Mouse (Mus musculus) v-Abl transformed pro-B cells (cell line): ENCODE measurements at regions not wholly inside any gene's neighbourhood (a gene's known extent, or its start where the extent isn't known, plus 50 kb on each side); places are given as distances from the start of the nearest gene placed in this dataset.

Experiments used
- in situ Hi-C, 2 experiments: fragments of 400-800 bp; cut with MboI; formaldehyde crosslinking; loops; one replicate each; pipeline ENCODE4 v1.15.1; 2025; ENCODE audit not compliant: unreplicated experiment in 2 of 2

DNA sequence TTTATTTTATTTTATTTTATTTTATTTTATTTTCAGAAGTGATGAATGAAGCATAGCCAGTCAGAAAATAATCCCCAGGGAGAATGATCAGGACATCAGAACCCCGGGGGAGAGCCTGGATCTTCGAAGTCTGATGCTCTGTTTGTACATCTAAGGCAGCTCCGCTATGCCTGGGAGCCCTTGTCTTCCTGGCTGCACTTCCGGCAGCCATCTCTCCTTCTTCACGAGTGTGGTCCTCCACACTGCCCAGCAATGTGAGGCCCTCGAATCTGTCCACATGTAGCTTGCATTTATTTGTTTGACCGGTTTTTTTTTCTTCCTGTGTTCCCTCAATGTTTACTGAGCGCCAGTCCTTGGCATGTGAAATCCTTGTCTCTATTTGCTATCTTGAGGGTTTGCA, 95.9 kb downstream of the Vcpkmt start:
- in situ Hi-C loops = no loop called here

DNA sequence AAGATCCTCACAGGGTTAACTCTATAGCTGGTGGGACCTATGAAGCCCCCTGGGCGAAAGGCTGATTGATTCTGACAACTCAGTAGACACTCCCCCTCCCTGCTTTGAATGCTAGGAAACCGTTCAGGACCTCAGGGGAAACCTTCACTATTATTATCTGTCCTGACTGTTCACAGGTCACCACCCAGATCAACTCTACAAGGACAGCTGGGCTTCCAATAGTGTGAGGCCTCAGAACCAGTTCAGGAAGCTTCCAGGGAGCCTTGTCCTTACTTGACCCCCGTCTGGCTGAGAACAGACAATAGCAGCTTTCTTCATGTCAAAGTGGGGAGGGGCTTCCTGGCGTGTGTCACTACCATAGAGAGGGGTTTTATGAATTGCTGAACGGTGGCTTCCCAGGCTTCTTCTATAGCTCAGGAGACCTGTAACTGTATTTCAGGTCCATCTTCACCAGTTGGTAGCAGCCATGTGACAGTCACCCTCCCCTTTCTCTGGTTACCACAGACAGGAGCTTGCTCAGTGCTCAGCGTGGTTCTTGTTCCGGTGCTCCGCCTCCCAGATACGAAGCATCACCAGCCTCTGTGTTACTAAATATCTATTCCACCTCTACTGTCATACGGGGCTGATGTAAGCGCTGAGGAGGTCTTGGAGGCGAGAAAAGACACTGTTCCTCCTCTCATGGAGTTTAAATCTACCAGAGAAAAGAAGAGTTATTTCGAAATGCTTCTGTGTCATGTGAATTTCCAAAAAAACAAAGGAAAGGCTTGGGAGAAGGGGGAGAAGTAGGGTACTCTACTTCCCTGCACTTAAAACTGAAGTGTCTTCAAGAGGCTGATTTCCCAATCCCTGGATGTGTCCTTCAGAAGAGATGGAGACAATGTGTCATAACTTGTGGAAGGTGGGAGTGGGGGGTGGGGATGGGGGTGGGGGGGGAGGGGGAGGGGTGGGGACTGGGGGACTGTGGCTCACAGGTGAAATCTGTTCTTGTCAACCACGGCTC, 96.9 kb downstream of the Vcpkmt start:
- in situ Hi-C loops = no loop called here

DNA sequence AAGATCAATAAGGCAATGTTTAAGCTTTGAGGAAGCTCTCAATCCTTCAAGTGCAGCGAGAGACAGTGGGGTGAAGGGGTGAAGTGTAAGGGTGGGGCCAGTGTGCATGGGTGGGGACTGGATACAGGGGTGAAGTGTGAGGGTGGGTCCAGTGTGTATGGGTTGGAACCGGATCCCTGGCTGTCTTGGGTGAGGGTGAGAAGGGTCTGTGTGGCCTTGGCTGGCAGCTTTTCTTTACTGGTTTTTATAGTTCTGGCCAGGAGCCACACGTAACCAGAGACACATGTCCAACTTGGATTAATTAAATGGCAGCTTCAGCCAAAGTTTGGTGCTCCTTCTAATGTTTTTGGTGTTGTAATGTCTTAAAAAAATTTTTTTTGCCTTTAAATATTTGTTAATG, 101.4 kb downstream of the Vcpkmt start:
- in situ Hi-C loops = no loop called here

DNA sequence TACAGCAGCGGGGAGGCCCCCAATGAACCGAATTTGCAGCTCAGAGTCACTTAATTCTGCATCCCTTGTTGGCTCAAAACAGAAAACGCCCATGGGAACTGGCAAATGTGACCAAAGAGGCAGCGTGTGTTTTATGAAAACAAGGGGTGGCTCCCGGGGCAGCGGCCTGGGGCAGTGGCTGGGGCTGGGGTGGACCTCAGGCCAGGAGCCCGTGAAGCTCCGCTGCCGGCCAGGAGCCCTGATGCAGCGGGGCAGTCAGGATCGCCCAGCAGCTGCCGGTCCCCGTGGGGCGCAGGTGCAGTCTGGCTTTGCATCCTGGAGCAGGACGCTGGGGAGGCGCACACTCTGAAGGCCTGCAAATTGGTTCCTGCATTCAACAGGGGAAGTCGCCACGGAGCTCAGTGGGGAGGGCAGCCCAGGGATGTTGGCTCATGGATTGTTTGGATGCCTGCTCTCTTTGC, 104.4 kb upstream of the Gm9887 start:
- in situ Hi-C loops = no loop called here

DNA sequence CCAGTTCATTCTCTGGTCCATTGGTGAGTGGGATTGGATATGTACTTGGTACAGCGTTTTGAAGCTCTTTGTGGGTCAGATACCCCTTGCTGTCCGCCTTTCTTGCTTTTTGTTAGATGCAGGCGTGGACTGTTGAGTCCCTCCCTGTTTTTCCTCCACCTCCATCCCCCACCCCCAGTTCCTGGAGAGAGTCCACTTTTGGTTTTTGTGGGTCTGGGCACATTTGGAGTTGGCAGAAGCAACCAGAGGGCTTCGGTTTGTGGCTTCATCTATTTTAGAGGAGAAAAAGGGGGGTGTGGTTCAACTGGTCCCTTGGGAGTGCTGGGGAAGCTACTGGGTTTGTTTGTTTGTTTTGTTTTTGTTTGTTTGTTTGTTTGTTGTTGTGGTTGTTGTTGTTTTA, 103.9 kb upstream of the Gm9887 start:
- in situ Hi-C loops = no loop called here

DNA sequence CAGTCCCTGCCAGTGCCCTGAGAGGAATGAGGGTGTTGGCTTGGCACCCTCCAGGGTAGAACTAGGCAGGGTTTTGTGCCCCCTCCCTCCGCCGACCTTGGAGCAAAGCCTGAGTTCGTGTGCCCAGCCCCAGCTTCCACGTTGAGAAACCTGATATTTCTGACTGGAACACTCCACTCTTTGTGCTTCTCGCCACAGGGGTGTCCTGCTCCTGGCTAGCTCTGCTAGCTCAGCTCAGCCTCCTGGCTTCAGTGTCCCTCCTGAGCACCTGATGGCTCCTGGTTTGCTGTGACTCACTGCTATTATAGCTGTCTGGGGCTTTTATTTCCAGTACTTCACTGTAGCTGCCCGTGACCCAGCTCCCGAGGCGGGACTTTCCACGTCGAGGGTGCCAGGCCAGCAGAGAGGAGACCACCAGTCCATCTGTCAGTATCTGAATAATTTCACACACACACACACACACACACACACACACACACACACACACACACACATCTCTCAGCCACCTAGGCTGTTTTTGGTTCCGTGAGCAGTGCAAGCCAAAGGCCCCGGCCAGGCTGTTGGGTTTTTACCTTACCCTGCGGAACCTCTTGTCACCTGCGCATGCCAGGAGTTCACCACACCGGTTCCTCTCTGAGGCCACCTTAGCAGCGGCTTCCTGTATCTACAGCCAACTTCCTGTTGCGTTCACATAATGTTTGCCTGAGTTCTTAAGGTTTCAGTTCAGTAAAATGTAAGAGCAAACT, 102.8 kb upstream of the Gm9887 start:
- in situ Hi-C loops = loop anchor here in 1 of 2 experiments (25.0 kb wide), 1 partner anchor 87 kb away; no protein-coding TSS in a partner anchor

DNA sequence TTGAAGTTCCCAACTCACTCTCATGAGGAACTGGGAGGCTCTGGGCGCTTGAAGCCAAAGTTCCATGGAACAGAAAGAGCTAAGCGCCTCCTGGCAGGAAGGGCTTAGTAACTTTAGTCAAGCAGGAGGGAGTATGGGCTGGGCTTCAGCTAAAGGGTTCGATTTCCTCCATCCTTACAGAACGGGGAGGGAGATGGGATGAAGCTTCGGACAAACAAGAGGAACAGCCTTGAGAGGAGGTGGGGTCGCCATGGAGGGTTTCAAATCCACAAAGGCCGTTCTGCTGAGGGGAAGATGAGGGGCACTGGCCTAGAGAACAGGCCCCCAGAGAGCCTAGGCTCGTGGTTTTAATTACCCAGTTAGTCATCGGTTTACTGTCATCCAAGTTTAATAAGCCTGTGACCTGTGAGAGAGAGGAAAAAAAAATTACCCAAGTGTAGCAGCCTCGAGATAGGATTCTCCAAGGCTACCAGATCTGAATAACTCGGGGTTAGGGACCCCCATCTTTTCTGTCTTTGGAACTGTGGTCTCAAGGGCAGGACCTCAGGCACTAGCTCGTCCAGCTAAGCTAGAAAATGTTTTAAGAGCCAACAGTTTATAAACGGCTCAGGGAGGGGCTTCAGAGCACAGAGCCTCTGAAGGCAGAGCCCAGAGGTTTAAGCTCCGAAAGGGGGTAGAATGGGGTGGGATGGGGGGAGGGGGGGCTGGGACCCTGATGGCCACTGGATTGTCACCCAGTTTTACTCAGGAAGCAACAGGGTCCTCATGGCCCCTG, 102.1 kb upstream of the Gm9887 start:
- in situ Hi-C loops = loop anchor here in 1 of 2 experiments (25.0 kb wide), 1 partner anchor 88 kb away; no protein-coding TSS in a partner anchor

DNA sequence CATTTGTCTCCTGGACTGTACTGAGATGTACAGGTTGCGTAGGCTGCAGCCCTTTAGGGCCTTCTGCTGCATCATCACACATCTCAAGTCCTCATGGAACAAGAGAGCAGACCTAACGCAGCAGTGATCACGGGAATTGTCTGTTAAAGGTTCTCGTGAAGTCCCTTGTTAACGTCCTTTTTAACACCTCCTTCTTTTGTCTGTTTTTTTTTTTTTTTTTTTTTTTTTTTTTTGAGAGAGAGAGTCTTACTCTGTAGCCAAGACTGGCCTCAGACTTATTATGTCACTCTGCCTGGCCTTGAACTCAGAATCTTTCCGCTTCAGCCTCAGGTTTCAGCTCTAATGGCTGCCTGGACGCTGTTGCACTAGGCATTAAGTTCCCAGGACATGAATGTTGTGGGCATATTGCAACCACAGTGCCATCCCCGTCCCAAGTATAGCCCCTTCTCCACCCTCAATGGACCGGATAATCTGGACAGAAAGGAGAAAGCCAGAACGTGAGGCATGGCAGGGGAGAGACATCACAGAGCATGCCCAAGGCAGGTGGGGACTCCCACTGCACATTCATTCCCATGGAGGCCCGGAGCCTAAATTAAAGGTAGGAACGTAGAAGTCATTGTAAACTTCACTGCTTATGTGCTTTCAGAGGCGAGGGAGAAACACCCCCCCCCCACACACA, 101.3 kb upstream of the Gm9887 start:
- in situ Hi-C loops = loop anchor here in 1 of 2 experiments (25.0 kb wide), 1 partner anchor 89 kb away; no protein-coding TSS in a partner anchor

DNA sequence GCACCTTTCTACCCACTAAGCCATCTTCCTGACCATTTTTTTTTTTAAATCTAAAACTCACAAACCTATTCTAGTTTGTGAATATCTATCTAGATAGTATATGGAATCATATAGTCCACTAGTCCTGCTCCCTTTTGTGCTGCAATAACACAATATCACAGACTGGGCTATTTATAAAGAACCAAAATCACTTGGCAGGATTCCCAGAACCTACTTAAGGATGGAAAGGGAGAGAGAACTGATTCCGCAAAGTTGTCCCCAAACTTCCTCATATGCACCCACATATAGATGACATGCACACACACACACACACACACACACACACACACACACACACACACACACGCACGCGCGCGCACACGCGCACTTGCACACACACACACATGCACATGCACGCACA, 100.7 kb upstream of the Gm9887 start:
- in situ Hi-C loops = loop anchor here in 1 of 2 experiments (25.0 kb wide), 1 partner anchor 89 kb away; no protein-coding TSS in a partner anchor

DNA sequence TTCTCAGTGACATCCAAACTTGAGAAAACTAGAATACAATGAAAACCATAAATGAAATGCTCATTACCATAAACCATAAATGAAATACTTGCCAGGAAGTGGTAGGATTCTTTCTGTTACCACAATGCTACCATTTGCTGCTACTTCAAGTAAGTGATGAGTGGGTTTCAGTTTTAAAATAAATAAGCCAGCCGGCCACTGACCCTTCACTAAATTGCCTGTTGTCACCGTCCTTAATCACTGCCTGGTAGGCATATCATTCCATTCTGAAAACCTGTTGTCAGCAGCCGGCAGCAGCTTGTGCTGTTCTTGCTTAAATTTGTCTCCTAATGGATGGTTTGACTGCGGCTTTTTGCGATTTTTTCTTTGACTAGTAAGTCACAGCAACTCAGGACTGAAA, 99.6 kb upstream of the Gm9887 start:
- in situ Hi-C loops = loop anchor here in 1 of 2 experiments (25.0 kb wide), 1 partner anchor 90 kb away; no protein-coding TSS in a partner anchor

DNA sequence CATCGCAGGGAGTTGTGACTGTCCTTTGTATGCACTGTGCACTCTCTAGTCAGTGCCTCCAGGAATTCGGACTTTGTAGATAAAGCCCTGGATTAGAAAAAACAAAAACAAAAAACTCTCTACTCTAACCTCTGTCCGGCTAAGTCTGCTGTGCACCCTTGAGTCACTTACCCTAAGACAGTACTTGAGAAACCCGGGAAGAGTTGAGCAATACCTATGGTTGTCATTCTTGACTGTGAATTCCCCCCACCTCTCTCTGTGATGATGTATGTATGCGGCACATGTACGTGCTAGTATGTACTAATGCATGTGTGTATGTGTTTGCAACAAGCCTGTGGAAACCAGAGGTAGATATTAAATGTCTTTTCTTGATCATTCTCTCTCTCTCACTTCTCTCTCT, 96.7 kb upstream of the Gm9887 start:
- in situ Hi-C loops = loop anchor here in 1 of 2 experiments (25.0 kb wide), 1 partner anchor 93 kb away; no protein-coding TSS in a partner anchor

DNA sequence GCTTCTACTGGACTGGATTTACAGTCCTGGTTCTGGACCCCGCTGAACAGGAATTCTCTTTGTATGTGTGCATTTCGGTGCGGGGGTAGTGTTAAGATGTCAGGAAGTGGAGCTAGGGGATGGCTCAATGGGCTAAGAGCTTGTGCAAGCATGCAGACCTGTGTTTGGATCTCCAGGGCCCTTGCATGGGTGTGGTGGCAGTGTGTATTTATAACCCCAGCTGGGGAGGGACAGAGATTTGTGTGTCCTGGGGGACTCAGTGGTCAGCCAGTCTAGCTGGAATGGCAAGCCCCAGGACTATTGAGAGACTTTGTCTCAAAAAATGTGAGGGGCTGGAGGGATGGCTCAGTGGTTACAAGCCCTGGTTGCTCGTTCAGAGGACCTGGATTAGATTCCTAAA, 95.1 kb upstream of the Gm9887 start:
- in situ Hi-C loops = loop anchor here in 1 of 2 experiments (25.0 kb wide), 1 partner anchor 95 kb away; no protein-coding TSS in a partner anchor

DNA sequence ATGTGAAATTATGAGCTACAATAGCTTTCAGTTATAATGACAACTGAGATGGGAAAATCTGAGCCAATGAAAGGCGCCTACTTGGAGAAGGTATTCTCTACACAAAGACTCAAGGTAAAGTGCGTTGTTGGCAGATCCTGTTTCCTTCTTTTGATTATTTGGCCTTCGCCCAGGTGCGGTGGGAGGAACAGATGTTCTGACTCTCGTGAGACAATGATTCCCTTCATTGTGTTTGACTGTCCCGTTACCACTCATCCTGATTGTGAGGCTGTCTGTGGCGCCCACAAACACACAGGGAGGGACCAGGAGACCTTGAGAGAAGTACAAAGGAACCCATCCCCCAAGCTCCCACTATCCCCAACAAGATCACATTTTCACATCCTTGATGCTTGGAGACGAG, 92.6 kb upstream of the Gm9887 start:
- in situ Hi-C loops = loop anchor here in 1 of 2 experiments (25.0 kb wide), 1 partner anchor 97 kb away; no protein-coding TSS in a partner anchor

DNA sequence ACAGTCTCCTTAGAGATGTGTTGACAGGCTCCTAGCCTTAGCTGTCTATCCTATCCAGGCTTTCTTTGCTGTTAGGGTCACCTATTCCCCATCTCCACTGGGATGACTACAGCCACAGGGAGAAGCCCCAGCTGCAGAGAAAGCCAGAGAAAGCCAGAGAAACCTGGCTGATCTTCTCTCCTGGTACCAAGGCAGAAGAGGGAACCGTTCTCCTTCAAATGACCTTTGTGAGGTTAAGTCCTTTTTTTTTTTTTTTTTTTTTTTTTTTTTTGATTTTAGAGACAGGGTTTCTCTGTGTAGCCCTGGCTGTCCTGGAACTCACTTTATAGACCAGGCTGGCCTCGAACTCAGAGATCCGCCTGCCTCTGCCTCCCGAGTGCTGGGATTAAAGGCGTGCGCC, 91.1 kb upstream of the Gm9887 start:
- in situ Hi-C loops = loop anchor here in 1 of 2 experiments (25.0 kb wide), 1 partner anchor 99 kb away; no protein-coding TSS in a partner anchor

DNA sequence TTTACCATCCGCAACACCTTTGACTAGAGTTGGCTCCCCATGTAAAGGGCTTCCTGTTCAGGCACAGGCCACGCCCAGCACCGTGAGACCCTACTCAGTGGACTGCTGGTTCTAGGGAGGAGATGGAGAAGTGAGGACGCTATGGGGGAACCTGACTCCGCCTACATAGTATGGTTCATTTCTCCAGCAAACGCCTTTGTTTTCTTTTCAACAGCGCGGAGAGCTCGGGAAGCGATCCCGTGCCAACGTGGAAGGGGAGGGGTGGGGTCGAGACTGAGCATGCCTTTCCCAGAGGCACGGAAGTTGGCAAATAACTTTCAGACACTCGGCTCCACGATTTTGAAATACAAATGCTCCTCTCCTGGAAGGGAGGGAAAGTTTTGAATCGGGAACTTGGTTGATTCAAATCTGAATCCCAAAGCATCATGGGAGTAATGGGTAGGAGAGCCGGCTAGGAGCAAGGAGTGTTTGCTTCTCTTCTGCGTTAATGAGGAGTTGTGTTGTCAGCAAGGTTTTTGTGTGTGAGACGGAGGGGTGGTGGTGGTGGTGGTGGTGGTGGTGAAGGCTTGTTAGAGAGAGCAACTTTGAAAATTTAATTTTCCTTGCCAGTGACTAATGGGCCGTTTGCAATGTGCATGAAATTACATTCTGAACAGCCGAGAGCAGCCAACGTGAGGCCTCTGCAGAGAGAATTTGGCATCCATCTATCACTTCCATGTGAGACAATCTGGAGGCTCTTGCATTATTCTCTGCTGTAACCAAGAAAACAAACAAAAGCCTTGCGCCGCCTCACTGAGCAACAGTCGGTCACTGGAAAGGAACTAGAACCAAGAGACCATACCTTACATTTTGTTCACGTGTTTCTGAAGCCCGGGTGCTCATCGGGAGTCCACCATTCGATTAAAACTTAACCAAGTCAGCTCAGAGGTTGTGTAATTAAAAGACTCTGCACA, 89.9 kb upstream of the Gm9887 start:
- in situ Hi-C loops = loop anchor here in 1 of 2 experiments (25.0 kb wide), 1 partner anchor 100 kb away; no protein-coding TSS in a partner anchor

DNA sequence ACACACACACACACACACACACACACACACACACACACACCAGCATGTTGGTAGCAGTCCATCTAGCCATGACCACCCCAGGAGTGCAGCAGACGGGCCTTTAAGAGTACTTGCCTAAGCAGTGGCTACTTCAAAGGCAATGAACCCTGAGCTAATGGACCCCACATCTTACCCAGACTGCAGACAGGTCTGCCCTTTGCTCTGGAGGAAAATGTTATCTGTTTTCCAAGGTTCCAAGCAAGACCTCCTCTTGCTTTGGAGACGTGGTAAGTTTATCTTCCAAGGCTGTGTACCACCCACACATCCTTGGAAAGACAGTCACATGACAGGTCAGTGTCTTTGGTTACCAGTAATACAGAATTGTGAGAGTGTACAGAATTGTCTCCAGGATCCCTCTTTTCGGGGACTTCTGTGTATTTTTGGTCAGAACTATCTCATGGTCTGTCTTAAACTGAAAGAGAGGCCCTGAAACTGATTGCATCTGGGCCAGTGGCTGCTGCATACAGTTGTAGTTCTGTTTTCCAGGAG, 88.4 kb upstream of the Gm9887 start:
- in situ Hi-C loops = loop anchor here in 1 of 2 experiments (25.0 kb wide), 1 partner anchor 102 kb away; no protein-coding TSS in a partner anchor

DNA sequence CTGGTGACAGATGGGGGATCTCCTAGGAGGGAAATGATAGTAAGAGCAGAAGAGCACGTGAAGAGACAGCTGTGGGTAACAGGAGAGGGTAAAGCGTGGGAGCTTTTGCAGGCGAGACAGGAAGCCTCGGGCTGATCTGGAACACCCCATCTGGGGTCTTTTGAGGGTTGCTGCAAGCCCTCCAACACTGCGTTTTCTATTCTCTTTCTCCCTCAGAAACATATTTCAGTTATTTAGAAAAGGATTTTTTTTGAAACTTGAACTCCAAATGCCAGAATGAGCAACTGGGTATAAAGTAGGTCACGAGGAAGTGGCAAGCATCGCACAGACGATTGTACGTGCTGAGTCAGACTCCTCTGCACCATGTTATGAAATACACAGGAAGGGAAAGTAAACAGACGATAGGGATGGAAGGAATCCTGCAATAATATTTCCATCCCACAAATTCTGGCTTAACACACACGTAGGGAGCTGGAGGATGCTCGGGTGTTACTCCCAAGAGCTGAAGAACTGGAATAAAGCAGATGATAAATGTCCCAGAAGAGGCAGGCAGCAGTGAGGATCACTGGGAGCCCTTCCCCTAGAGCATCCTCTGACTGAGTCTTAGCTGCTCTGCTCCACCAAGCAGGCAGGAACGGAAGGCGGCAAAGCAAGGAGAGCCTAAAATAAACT, 86.0 kb upstream of the Gm9887 start:
- in situ Hi-C loops = loop anchor here in 1 of 2 experiments (10.0 to 25.0 kb wide), 2 partner anchors 84 to 104 kb away; partner anchors contain the start of genes Arf6 and Gm9887
